ENCODE assay signal across 29 mouse cellular contexts in genomic region chr1:171816991-171817390, GRCm38 (mm10). TPM values are rescaled to one million over a fixed set of nuclear protein-coding genes. Genes with fewer than 3 reads are reported as not detected.
A peak's percentile ranks its signal among the peaks of the same experiment; 100 is the strongest.
DNase-seq lines count a peak whose midpoint lies in the region; ATAC-seq lines count a peak whose summit lies in the region.
"Had no signal": no experiment of that assay in that cellular context is flagged by ENCODE, and none has a peak within 500 bp of the region (broad histone marks: within the 10 kb centered on the region; RNA-seq: fewer than 3 reads in every experiment).

No protein-coding gene starts in this region.

- H3K36me3 ChIP-seq in limb, embryonic 11.5 days (ENCODE audit: control insufficient read depth, insufficient read depth, low read length), result no peaks in the 10 kb centered on the region
- no peaks in the 10 kb centered on the region for H3K36me3 ChIP-seq in limb, embryonic 10.5 days
- H3K36me3 ChIP-seq: embryonic facial prominence, embryonic 12.5 days; embryonic facial prominence, embryonic 15.5 days; G1E; heart, embryonic 12.5 days; heart, embryonic 15.5 days; hindbrain, embryonic 12.5 days; hindbrain, embryonic 15.5 days had no signal

- DNase-seq in limb, embryonic 11.5 days (ENCODE audit: low spot score), result peak; percentile 7
- no peak for DNase-seq in limb, embryonic 10.5 days (ENCODE audit: low spot score)
- DNase-seq in MEL-GATA-1-ER (ENCODE audit: extremely low read depth, low read depth), result peak; percentile 57
- no peak for DNase-seq in right cerebral cortex, adult 2 months (ENCODE audit: low spot score in 2 of 2)
- no peak for DNase-seq in thymus, postnatal 25 days
- no peak for DNase-seq in right cerebral cortex, adult 18-20 months
- DNase-seq: adrenal gland, adult 8-10 months; adrenal gland, postnatal 25 days; B cell, adult 2 months; cerebellum, adult 18-20 months; cerebellum, adult 9-10 months; cerebellum, postnatal 14 days; forebrain, postnatal 0 days; gastrocnemius, adult 2 months; gastrocnemius, postnatal 14 days; heart, adult 18-20 months; heart, postnatal 10 days; heart, postnatal 4 days had no signal

- H3K27ac ChIP-seq in limb, embryonic 11.5 days (replicated peaks; ENCODE audit: low read depth, low read length), result no peak overlapping the region
- no peak overlapping the region for H3K27ac ChIP-seq in limb, embryonic 10.5 days
- H3K27ac ChIP-seq: embryonic facial prominence, embryonic 12.5 days; embryonic facial prominence, embryonic 15.5 days; gastrocnemius, adult 2 months; heart, embryonic 15.5 days; hindbrain, embryonic 12.5 days; hindbrain, embryonic 15.5 days had no signal

- no peak overlapping the region for H3K4me2 ChIP-seq in limb, embryonic 11.5 days (ENCODE audit: low read depth, severe bottlenecking)
- H3K4me2 ChIP-seq: embryonic facial prominence, embryonic 12.5 days; embryonic facial prominence, embryonic 15.5 days; heart, embryonic 12.5 days; heart, embryonic 15.5 days; hindbrain, embryonic 12.5 days; hindbrain, embryonic 15.5 days had no signal

- ATAC-seq in limb, embryonic 11.5 days (ENCODE audit: insufficient number of reproducible peaks, low FRiP score, low TSS enrichment, low read depth), result no peak
- peak; percentile 54 to 55; a peak in 1 of 4 replicates for ATAC-seq in hematopoietic stem cell, adult 5-6 weeks (replicated peaks in 1 of 2; ENCODE audit: insufficient read depth in 1 of 2, low FRiP score in 2 of 2, low TSS enrichment in 1 of 2, low read depth in 1 of 2, poor library complexity in 2 of 2, severe bottlenecking in 2 of 2)
- peak; percentile 33; the same call in 1 of the 2 replicates for ATAC-seq in monocyte, adult 5-6 weeks (replicated peaks; ENCODE audit: insufficient number of reproducible peaks, low FRiP score, low TSS enrichment, poor library complexity, severe bottlenecking)
- ATAC-seq: activated CD4-positive, CD25-positive, alpha-beta regulatory T cell, adult 4 months; forebrain, postnatal 0 days had no signal

- H3K9ac ChIP-seq in limb, embryonic 11.5 days (ENCODE audit: low read length), result no peak overlapping the region
- H3K9ac ChIP-seq: embryonic facial prominence, embryonic 12.5 days; embryonic facial prominence, embryonic 15.5 days; forebrain, postnatal 0 days; heart, embryonic 12.5 days; heart, embryonic 15.5 days; hindbrain, embryonic 12.5 days; hindbrain, embryonic 15.5 days had no signal

- H3K9me3 ChIP-seq in limb, embryonic 11.5 days (ENCODE audit: control insufficient read depth, low read length), result no peaks in the 10 kb centered on the region
- no peaks in the 10 kb centered on the region for H3K9me3 ChIP-seq in limb, embryonic 10.5 days (replicated peaks)
- H3K9me3 ChIP-seq: embryonic facial prominence, embryonic 12.5 days; embryonic facial prominence, embryonic 15.5 days; heart, embryonic 12.5 days; heart, embryonic 15.5 days; hindbrain, embryonic 12.5 days; hindbrain, embryonic 15.5 days had no signal

- no peak overlapping the region for H3K4me3 ChIP-seq in limb, embryonic 11.5 days (ENCODE audit: low read depth, low read length)
- no peak overlapping the region for H3K4me3 ChIP-seq in limb, embryonic 10.5 days
- H3K4me3 ChIP-seq: embryonic facial prominence, embryonic 12.5 days; embryonic facial prominence, embryonic 15.5 days; gastrocnemius, adult 2 months; heart, embryonic 12.5 days; heart, embryonic 15.5 days; hindbrain, embryonic 12.5 days; hindbrain, embryonic 15.5 days had no signal

- H3K4me1 ChIP-seq in limb, embryonic 11.5 days (ENCODE audit: control insufficient read depth, insufficient read depth, low read length), result no peaks in the 10 kb centered on the region
- no peaks in the 10 kb centered on the region for H3K4me1 ChIP-seq in limb, embryonic 10.5 days
- H3K4me1 ChIP-seq: embryonic facial prominence, embryonic 12.5 days; embryonic facial prominence, embryonic 15.5 days; heart, embryonic 15.5 days; hindbrain, embryonic 12.5 days; hindbrain, embryonic 15.5 days had no signal

- H3K27me3 ChIP-seq in limb, embryonic 11.5 days (ENCODE audit: control insufficient read depth, insufficient read depth, low read length), result no peaks in the 10 kb centered on the region
- H3K27me3 ChIP-seq in limb, embryonic 10.5 days (ENCODE audit: low read depth, poor library complexity, severe bottlenecking), result no peaks in the 10 kb centered on the region
- H3K27me3 ChIP-seq: CH12.LX; embryonic facial prominence, embryonic 12.5 days; embryonic facial prominence, embryonic 15.5 days; heart, embryonic 12.5 days; heart, embryonic 15.5 days; hindbrain, embryonic 12.5 days; hindbrain, embryonic 15.5 days had no signal

- WGBS in limb, embryonic 11.5 days, result 82% methylated on average over 4 of the region's 4 CpGs
- 94% methylated on average over 4 of the region's 4 CpGs for WGBS in limb, embryonic 10.5 days

RNA-seq across cellular contexts. Expression of gene Cd84, which starts 22.5 kb away (rescaled TPM):
- 0.32 and 0.54 TPM in 2 replicates for polyA plus RNA-seq in limb, embryonic 11.5 days (2014; fragmentation: Nextera tagmentation; extraction: Ambion mirVana)
- polyA plus RNA-seq in limb, embryonic 10.5 days (2016; fragmentation: Nextera tagmentation; extraction: Ambion mirVana), result 0.23 and 0.44 TPM in 2 replicates
- 96.5 and 139 TPM in 2 replicates for total RNA-seq in hematopoietic stem cell, adult 5-6 weeks (2017)
- 152 to 228 TPM (median 167 TPM) in 3 replicates for total RNA-seq in monocyte, adult 5-6 weeks (2017)
- polyA plus RNA-seq: G1E had no signal

RNA-seq across cellular contexts. Expression of gene Slamf1, which starts 50.1 kb away (rescaled TPM):
- polyA plus RNA-seq in limb, embryonic 11.5 days (2014; fragmentation: Nextera tagmentation; extraction: Ambion mirVana), result 0.35 and 0.51 TPM in 2 replicates
- 0.19 and 0.29 TPM in 2 replicates for polyA plus RNA-seq in limb, embryonic 10.5 days (2016; fragmentation: Nextera tagmentation; extraction: Ambion mirVana)
- 2.1 and 2.6 TPM in 2 replicates for total RNA-seq in hematopoietic stem cell, adult 5-6 weeks (2017)
- 1.7 to 10.9 TPM (median 4.9 TPM) in 3 replicates for total RNA-seq in monocyte, adult 5-6 weeks (2017)
- total RNA-seq: adrenal gland, postnatal 25 days; gastrocnemius, adult 2 months; gastrocnemius, postnatal 14 days had no signal
- polyA plus RNA-seq: G1E had no signal

Comparison
In these comparisons a context has a peak if more than half of its experiments do, and no peak if none do; other contexts are left out.
1. DNase-seq: peak in limb, embryonic 11.5 days (single experiment) and MEL-GATA-1-ER (single experiment); none in limb, embryonic 10.5 days (single experiment), right cerebral cortex, adult 2 months (0 of 2), thymus, postnatal 25 days (single experiment) and right cerebral cortex, adult 18-20 months (single experiment).